Mouse (Mus musculus) intestine, embryonic 14.5 days (tissue): ENCODE measurements around the gene Wnt3a. TPM values are rescaled to one million over a fixed set of nuclear protein-coding genes. Genes with fewer than 3 reads are reported as not detected.

Experiments
- ATAC-seq: fragments of 200-750 bp; cut with Nextera tagmentation; replicated peaks from 2 replicates; pipeline ENCODE4 v1.8.0; 2017; ENCODE audit warnings: low read depth, moderate number of reproducible peaks, moderate TSS enrichment, moderate library complexity; ENCODE audit not compliant: low FRiP score, low TSS enrichment
- DNase-seq: peaks from one replicate; pipeline ENCODE4 v3.0.0-alpha.2; 2018; ENCODE audit warnings: low spot score
- H3K27ac ChIP-seq: fragments of 300-500 bp; sonication (generic); 2 replicates; pipeline ENCODE4 v1.5.1; 2014; ENCODE audit warnings: low read depth, mild to moderate bottlenecking, control low read depth
- H3K27me3 ChIP-seq: fragments of 300-500 bp; sonication (generic); replicated peaks from 2 replicates; pipeline ENCODE4 v1.6.1; 2014; ENCODE audit warnings: low read length, control low read depth; ENCODE audit not compliant: control insufficient read depth, insufficient read depth
- H3K36me3 ChIP-seq: fragments of 300-500 bp; sonication (generic); 2 replicates; pipeline ENCODE4 v1.6.1; 2014; ENCODE audit warnings: low read length, control low read depth; ENCODE audit not compliant: control insufficient read depth, insufficient read depth
- H3K4me1 ChIP-seq: fragments of 300-500 bp; sonication (generic); replicated peaks from 2 replicates; pipeline ENCODE4 v1.6.1; 2014; ENCODE audit warnings: low read length, control low read depth, mixed read lengths; ENCODE audit not compliant: control insufficient read depth, insufficient read depth
- H3K4me2 ChIP-seq: fragments of 300-500 bp; sonication (generic); 2 replicates; pipeline ENCODE4 v1.6.1; 2014; ENCODE audit warnings: low read length
- H3K4me3 ChIP-seq: fragments of 300-500 bp; sonication (generic); 2 replicates; pipeline ENCODE4 v1.5.1; 2014; ENCODE audit warnings: low read depth, low read length, control low read depth, mixed read lengths
- H3K9ac ChIP-seq: fragments of 300-500 bp; sonication (generic); 2 replicates; pipeline ENCODE4 v1.6.1; 2014; ENCODE audit warnings: mild to moderate bottlenecking, low read length
- H3K9me3 ChIP-seq: fragments of 300-500 bp; sonication (generic); 2 replicates; pipeline ENCODE4 v1.6.1; 2016; ENCODE audit warnings: low read length, control low read depth; ENCODE audit not compliant: control insufficient read depth
- WGBS: fragments of 180-500 bp; shearing (Covaris S2); extraction: QIAGEN DNeasy Blood & Tissue Kit; methylation state at CpG from one replicate; pipeline ENCODE4 v1.1.7; 2014; 5-methylcytosine and 5-hydroxymethylcytosine counted together
- polyA plus RNA-seq: library from polyadenylated mRNA; unstranded; fragments of >200 nt; fragmentation: Nextera tagmentation; extraction: Ambion mirVana; gene quantifications from 2 replicates; pipeline ENCODE4 v1.2.1, GENCODE M21; 2014

The Wnt3a gene
- polyA plus RNA-seq, 1 experiment from 2014 or later: not detected

- WGBS: 46% methylated on average over 3 of the region's 3 CpGs
- Histone ChIP-seq H3K4me1 (peaks cover 44% of the 10 kb centered on the region), H3K4me3 (peak overlapping the region; percentile 69), H3K4me2 (peak overlapping the region; percentile 72), H3K9me3 (no peaks in the 10 kb centered on the region), H3K27ac (no peak overlapping the region), H3K27me3 (no peaks in the 10 kb centered on the region), H3K36me3 (peaks cover 5% of the 10 kb centered on the region), H3K9ac (peak overlapping the region; percentile 99)
- DNase-seq (no peak), ATAC-seq (no peak)
These were observed 64.3 kb downstream of the Wnt3a start for GRCm38 (mm10) chr11:59226251-59226650.

DNA sequence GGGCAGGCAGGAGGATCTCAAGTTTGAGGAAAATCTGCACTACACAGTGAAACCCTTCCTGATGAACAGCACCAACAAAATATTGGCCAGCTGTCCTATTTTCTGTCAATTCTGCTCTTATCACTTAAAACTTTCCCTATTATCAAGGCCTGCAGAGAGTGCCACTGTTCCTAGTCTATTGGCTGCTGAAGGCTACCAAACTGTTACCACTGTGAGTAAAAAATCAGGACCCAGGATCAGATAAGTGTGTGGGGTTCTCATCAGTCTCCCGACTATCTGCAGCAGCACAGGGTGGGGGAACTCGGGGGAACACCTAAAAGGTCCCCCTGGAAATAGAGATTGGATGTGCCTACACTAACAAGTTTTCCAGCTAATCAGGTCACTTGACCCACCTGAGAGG lies 65.4 kb downstream of the Wnt3a start:
- H3K9ac ChIP-seq: no peak overlapping the region; the same call in 1 of the 2 replicates
- H3K4me3 ChIP-seq: no peak overlapping the region
- H3K36me3 ChIP-seq: peaks cover 12% of the 10 kb centered on the region
- 70% methylated on average over 2 of the region's 2 CpGs for WGBS
- H3K9me3 ChIP-seq: no peaks in the 10 kb centered on the region
- DNase-seq (no peak), ATAC-seq (no peak)
- peaks cover 51% of the 10 kb centered on the region for H3K4me1 ChIP-seq
- H3K27ac ChIP-seq: no peak overlapping the region
- peak overlapping the region; percentile 72 for H3K4me2 ChIP-seq
- no peaks in the 10 kb centered on the region for H3K27me3 ChIP-seq

DNA sequence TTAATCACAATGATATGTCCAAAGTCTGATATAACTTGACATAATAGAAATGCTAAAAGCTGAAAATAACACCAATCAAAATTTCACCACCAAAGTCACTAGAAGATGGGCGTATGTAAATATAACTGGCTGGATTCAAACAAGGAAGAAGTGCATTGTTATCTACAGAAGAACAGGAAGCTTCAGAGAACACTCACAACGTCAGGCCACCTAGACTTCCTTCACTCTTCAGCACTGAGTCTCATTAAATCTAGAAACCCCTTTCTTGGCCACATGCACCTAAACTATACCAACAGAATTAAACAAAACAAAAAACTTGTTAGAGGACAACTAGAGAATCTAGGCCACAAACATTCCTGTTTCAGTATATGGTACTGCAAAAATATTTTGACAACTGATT lies 66.1 kb downstream of the Wnt3a start:
- no peaks in the 10 kb centered on the region for H3K9me3 ChIP-seq
- peaks cover 15% of the 10 kb centered on the region for H3K36me3 ChIP-seq
- WGBS: 53% methylated on average over 2 of the region's 2 CpGs
- peak overlapping the region; percentile 72 for H3K4me2 ChIP-seq
- no peak overlapping the region for H3K4me3 ChIP-seq
- peaks cover 51% of the 10 kb centered on the region for H3K4me1 ChIP-seq
- no peak overlapping the region for H3K9ac ChIP-seq
- ATAC-seq (no peak), DNase-seq (no peak)
- H3K27me3 ChIP-seq: no peaks in the 10 kb centered on the region
- no peak overlapping the region for H3K27ac ChIP-seq

- Histone ChIP-seq H3K9me3 (no peaks in the 10 kb centered on the region), H3K9ac (no peak overlapping the region), H3K4me2 (no peak overlapping the region), H3K4me1 (peaks cover 51% of the 10 kb centered on the region), H3K36me3 (peaks cover 15% of the 10 kb centered on the region), H3K4me3 (no peak overlapping the region), H3K27ac (no peak overlapping the region), H3K27me3 (no peaks in the 10 kb centered on the region)
- no peak for ATAC-seq
- no peak for DNase-seq
- 88% methylated on average over 3 of the region's 3 CpGs for WGBS
These were observed 66.5 kb downstream of the Wnt3a start for GRCm38 (mm10) chr11:59224025-59224424.

DNA sequence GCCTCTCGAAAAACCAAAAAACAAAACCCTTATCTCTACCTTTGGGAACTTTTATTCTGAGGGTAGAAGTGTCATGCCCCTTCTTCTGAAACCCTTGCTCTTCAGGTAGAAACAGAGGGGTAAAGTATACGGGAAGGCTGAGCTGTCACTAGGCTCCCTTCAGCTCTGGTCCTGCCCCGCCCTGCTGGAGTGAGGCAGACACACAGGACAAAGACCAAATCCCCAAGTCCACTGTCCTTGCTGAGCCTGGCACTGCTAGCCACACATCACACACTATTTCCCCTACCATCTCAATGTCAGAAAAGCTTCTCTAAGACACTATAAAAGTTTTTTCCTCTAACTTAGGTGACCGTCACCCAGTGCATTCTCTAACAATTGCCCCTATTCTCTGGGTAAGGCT lies 68.2 kb downstream of the Wnt3a start:
- DNase-seq: no peak
- Histone ChIP-seq H3K4me1 (peaks cover 52% of the 10 kb centered on the region), H3K27me3 (no peaks in the 10 kb centered on the region), H3K4me3 (no peak overlapping the region), H3K36me3 (peaks cover 20% of the 10 kb centered on the region), H3K4me2 (no peak overlapping the region), H3K9me3 (no peaks in the 10 kb centered on the region), H3K9ac (no peak overlapping the region), H3K27ac (no peak overlapping the region)
- ATAC-seq: no peak
- 88% methylated on average over 4 of the region's 4 CpGs for WGBS

GRCm38 (mm10) chr11:59221604-59222003 lies 68.9 kb downstream of the Wnt3a start:
- no peak overlapping the region for H3K9ac ChIP-seq
- peaks cover 50% of the 10 kb centered on the region for H3K4me1 ChIP-seq
- H3K4me3 ChIP-seq: no peak overlapping the region
- H3K27ac ChIP-seq: no peak overlapping the region
- H3K4me2 ChIP-seq: no peak overlapping the region
- ATAC-seq (no peak), DNase-seq (no peak)
- peaks cover 20% of the 10 kb centered on the region for H3K36me3 ChIP-seq
- no peaks in the 10 kb centered on the region for H3K27me3 ChIP-seq
- H3K9me3 ChIP-seq: no peaks in the 10 kb centered on the region

GRCm38 (mm10) chr11:59219064-59219463 lies 71.5 kb downstream of the Wnt3a start:
- ATAC-seq: no peak
- peaks cover 28% of the 10 kb centered on the region for H3K4me1 ChIP-seq
- no peak overlapping the region for H3K4me2 ChIP-seq
- peaks cover 31% of the 10 kb centered on the region for H3K36me3 ChIP-seq
- no peaks in the 10 kb centered on the region for H3K27me3 ChIP-seq
- H3K27ac ChIP-seq: no peak overlapping the region; the same call in 1 of the 2 replicates
- no peak overlapping the region for H3K4me3 ChIP-seq
- DNase-seq: peak; percentile 64
- H3K9me3 ChIP-seq: no peaks in the 10 kb centered on the region
- no peak overlapping the region for H3K9ac ChIP-seq

- no peak overlapping the region; the same call in 1 of the 2 replicates for H3K27ac ChIP-seq
- 68% methylated on average over 4 of the region's 4 CpGs for WGBS
- no peaks in the 10 kb centered on the region for H3K9me3 ChIP-seq
- ATAC-seq (peak; percentile 61; the same call in 1 of the 2 replicates), DNase-seq (peak; percentile 59)
- H3K27me3 ChIP-seq: no peaks in the 10 kb centered on the region
- H3K36me3 ChIP-seq: peaks cover 28% of the 10 kb centered on the region
- H3K4me2 ChIP-seq: no peak overlapping the region
- peaks cover 23% of the 10 kb centered on the region for H3K4me1 ChIP-seq
- no peak overlapping the region for H3K9ac ChIP-seq
- no peak overlapping the region for H3K4me3 ChIP-seq
These were observed 72.1 kb downstream of the Wnt3a start for GRCm38 (mm10) chr11:59218389-59218998.

DNA sequence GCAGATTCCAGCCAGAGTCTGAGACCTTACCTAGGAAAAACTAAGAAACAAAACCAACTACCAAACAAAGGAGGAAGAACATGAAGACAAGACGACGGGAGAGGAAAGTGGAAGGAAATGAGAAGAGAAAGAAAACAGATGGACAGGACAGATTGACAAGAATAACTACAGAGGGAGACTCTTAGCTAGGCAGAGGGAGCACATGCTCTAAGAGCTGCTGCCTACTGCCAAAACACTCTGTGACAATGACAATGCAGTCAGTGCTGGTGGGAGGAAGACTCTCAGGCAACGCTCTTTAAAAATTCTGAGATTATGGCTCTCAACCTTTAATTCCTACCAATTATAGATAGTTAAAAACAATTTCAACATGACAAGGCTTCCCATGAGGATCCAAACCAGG lies 73.6 kb downstream of the Wnt3a start:
- H3K36me3 ChIP-seq: peaks cover 36% of the 10 kb centered on the region

More for the DNA sequence above, 73.6 kb downstream of the Wnt3a start:
- Histone ChIP-seq H3K27ac (no peak overlapping the region), H3K4me3 (no peak overlapping the region), H3K4me2 (no peak overlapping the region), H3K27me3 (no peaks in the 10 kb centered on the region), H3K4me1 (peaks cover 12% of the 10 kb centered on the region), H3K9me3 (no peaks in the 10 kb centered on the region), H3K9ac (no peak overlapping the region)
- WGBS: 78% methylated on average over 3 of the region's 3 CpGs
- DNase-seq (no peak), ATAC-seq (no peak)
